Mouse (Mus musculus) embryonic facial prominence, embryonic 15.5 days (tissue): Measurements from ENCODE around the gene Cldn34b1. TPM values are rescaled to one million over a fixed set of nuclear protein-coding genes. Genes with fewer than 3 reads are reported as not detected.
"Not testable (repeated sequence)": the region's sequence is repeated elsewhere in the genome, so short reads cannot be mapped to it uniquely, and the experiment has no call there.

Experiments used
- ATAC-seq: fragments of 200-750 bp; cut with Nextera tagmentation; 2 replicates; pipeline ENCODE4 v1.8.0; 2017; ENCODE audit warnings: low read depth, moderate TSS enrichment; ENCODE audit not compliant: insufficient number of reproducible peaks, low FRiP score, low TSS enrichment
- H3K27ac ChIP-seq: fragments of 300-500 bp; sonication (generic); replicated peaks from 2 replicates; pipeline ENCODE4 v1.5.1; 2015; ENCODE audit warnings: mild to moderate bottlenecking, inconsistent platforms
- H3K27me3 ChIP-seq: fragments of 300-500 bp; sonication (generic); 2 replicates; pipeline ENCODE4 v1.6.1; 2015; ENCODE audit warnings: inconsistent platforms
- H3K36me3 ChIP-seq: fragments of 300-500 bp; sonication (generic); 2 replicates; pipeline ENCODE4 v1.6.1; 2015; ENCODE audit warnings: mild to moderate bottlenecking, inconsistent platforms
- H3K4me1 ChIP-seq: fragments of 300-500 bp; sonication (generic); 2 replicates; pipeline ENCODE4 v1.6.1; 2015; ENCODE audit warnings: inconsistent platforms
- H3K4me2 ChIP-seq: fragments of 300-500 bp; sonication (generic); replicated peaks from 2 replicates; pipeline ENCODE4 v1.6.1; 2015; ENCODE audit warnings: mild to moderate bottlenecking, inconsistent platforms
- H3K4me3 ChIP-seq: fragments of 300-500 bp; sonication (generic); replicated peaks from 2 replicates; pipeline ENCODE4 v1.5.1; 2015; ENCODE audit warnings: mild to moderate bottlenecking, inconsistent platforms
- H3K9ac ChIP-seq: fragments of 300-500 bp; sonication (generic); 2 replicates; pipeline ENCODE4 v1.6.1; 2015; ENCODE audit warnings: inconsistent platforms
- H3K9me3 ChIP-seq: fragments of 300-500 bp; sonication (generic); replicated peaks from 2 replicates; pipeline ENCODE4 v1.6.1; 2016; ENCODE audit warnings: inconsistent platforms
- WGBS: fragments of 180-500 bp; shearing (Covaris S2); methylation state at CpG from one replicate; pipeline ENCODE4 v1.1.7; 2015; 5-methylcytosine and 5-hydroxymethylcytosine counted together
- polyA plus RNA-seq: library from polyadenylated mRNA; unstranded; fragments of >200 nt; fragmentation: Nextera tagmentation; extraction: Ambion mirVana; gene quantifications from 2 replicates; pipeline ENCODE4 v1.2.1, GENCODE M21; 2015

Cldn34b1 gene
- not detected in 2 replicates for polyA plus RNA-seq

DNA sequence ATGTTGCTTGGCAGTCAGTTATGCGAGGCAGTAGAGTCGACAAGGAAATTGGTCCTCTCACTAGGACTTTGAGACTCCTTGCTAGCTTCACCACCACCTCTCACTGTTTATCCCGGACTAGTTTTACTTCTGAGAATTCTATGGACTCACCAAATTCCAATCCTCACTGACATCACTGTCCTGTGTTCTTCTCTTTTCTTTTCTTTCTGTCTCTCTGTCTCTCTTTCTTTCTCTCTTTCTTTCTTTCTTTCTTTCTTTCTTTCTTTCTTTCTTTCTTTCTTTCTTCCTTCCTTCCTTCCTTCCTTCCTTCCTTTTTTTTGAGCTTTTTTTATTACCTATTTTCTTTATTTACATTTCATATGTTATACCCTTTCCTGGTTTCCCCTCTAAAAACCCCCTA, at the start of gene Cldn34b1:
Gene Cldn34b1 (minus strand): TSS at position 101 of the 400 bp plus-strand sequence.
- not testable (repeated sequence) for ATAC-seq, H3K27ac ChIP-seq, H3K4me1 ChIP-seq, H3K36me3 ChIP-seq, H3K4me3 ChIP-seq, H3K9ac ChIP-seq, H3K27me3 ChIP-seq, H3K9me3 ChIP-seq, H3K4me2 ChIP-seq
- 86% methylated on average over 3 of the region's 3 CpGs for WGBS

DNA sequence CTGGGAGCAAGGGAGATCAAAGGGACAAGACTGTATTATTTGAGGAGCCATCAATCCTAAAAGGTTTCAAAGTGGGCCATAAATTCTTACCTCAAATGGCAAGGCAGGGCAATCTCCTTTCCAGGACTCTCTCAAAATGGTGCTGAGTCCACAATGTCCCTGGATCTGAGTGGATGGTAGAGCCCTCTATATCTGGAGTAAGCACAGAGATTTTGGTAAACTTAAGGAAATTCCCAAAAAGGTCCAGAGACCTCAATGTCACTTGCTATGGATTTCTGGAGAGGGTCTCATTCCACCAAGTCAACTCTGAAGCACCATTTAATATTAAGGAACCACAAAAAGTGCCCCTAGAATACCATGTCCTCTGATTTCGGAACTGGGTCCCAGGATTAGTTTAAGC, 45.8 kb upstream of the Cldn34b1 start, which contains the start of gene Magea6:
Gene Magea6 (minus strand): TSS at position 101 of the 400 bp plus-strand sequence.
- H3K9ac ChIP-seq, H3K4me3 ChIP-seq, H3K4me1 ChIP-seq, ATAC-seq, H3K36me3 ChIP-seq, H3K27ac ChIP-seq, H3K9me3 ChIP-seq, H3K27me3 ChIP-seq, H3K4me2 ChIP-seq: not testable (repeated sequence)
- WGBS, result 71% methylated on average over 1 of the region's 1 CpGs

Other genes starting within 250 kb of the Cldn34b1 start
- not detected in 2 replicates for gene Magea6, start 45.7 kb upstream of the Cldn34b1 start, polyA plus RNA-seq
- gene Magea3, start 59.2 kb upstream of the Cldn34b1 start, polyA plus RNA-seq, result not detected in 2 replicates
- not detected in 2 replicates for gene Magea8, start 105.6 kb upstream of the Cldn34b1 start, polyA plus RNA-seq
- not detected in 2 replicates for gene Magea5, start 172.9 kb upstream of the Cldn34b1 start, polyA plus RNA-seq
- gene Magea1, start 199.5 kb upstream of the Cldn34b1 start, polyA plus RNA-seq, result not detected in 2 replicates
- gene Magea2, start 203.4 kb upstream of the Cldn34b1 start, polyA plus RNA-seq, result not detected in 2 replicates
- gene Cldn34b2, start 238.1 kb upstream of the Cldn34b1 start, polyA plus RNA-seq, result not detected in 2 replicates